Mouse (Mus musculus) lung, adult 10 weeks (tissue): ENCODE data around the gene Sirt5. TPM values are rescaled to one million over a fixed set of nuclear protein-coding genes. Genes with fewer than 3 reads are reported as not detected.

Experiments
- polyA plus RNA-seq: library from polyadenylated mRNA; stranded (reverse); fragments of 350-450 nt; fragmentation: Illumina TruSeq; extraction: RNeasy Lipid Tissue Mini Kit (QIAGEN cat#74804); gene quantifications from one replicate; pipeline ENCODE4 v1.2.3, GENCODE M21; 2014; ENCODE audit warnings: low read depth, low replicate concordance; ENCODE audit not compliant: insufficient read depth

The Sirt5 gene
- 9.8 TPM for polyA plus RNA-seq

DNA sequence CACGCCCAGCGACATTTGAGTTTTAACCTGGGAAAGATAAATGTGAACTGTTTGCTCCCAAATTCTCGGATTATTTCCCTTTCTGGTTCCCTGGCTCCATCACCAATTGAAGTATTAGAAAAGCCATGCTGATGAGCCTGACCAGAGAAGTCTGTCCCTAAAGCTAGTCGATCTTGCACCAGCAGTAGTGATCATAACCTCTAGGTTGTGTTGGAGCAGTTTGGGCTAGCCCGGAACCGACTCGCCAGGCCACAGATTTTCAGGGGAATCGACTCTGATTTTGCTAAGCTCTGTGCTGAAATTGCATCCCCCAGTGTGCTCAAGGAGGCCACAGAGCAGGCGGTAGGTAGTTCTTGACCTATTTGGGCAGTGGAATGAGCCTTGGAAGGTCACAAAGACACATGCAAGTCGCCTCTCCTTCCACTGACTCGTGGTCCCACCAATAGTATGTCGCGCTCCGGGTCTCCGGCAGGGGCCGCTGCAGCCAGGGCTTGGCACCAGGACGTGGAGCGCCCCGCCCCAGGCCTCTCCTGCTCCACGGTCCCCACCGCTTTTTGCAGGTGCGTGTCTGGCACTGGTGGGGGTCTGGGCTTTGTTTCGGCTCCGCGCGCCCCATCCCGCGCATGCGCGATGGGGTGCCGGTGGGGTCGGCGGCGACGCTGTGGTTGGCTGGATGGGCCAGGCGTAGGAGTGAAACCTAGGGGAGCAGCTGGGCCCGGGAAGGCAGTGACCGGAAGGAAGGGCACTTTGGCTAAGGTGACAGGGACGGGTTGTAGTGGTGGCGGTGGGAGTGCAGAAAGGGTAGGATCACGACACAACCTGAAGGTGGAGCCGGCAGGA, at the start of gene Sirt5:
Sirt5 (plus strand) TSS at position 512 of the 840 bp plus-strand sequence.

DNA sequence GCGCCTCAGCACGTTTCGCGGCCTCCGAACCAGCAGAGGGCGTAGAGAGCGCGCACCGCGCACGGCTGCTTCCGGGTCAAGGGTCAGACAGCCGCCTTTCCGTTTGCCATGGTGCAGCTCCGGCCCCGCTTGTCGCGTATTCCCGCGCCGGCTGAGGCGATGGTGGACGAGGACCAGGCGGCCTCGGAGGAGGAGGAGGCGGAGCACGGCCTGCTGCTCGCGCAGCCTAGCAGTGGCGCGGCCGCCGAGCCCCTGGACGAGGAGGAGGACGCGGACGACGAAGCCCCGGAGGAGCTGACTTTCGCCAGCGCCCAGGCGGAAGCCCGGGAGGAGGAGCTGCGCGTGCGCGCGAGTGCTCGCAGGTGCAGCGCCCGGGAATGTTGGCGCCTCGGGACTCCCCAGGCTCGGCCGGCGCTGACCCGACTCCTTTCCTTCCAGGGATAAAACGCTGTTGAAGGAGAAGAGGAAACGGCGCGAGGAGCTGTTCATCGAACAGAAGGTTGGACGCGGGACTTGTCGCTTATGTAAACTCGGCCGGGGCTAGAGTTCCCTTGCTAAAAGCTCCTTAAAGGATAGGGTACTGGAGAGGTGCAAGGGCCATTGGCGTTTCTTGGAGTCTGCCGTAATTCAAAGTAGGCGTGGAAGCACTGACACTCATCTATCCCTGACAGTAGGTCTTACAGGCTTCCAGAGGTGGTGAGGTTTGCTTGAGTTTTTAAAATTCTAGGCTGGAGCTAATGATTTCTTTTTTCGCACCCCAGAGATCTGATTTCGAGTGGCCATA, 33.2 kb downstream of the Sirt5 start, which contains the start of gene Nol7:
Nol7 (plus strand) TSS at position 94 of the 784 bp plus-strand sequence.

Other genes starting within 250 kb of the Sirt5 start
- 9.5 TPM for gene Tbc1d7, start 194.0 kb upstream of the Sirt5 start, polyA plus RNA-seq
- 4.8 TPM for gene Gfod1, start 61.3 kb upstream of the Sirt5 start, polyA plus RNA-seq
- 103 TPM for gene Nol7, start 32.9 kb downstream of the Sirt5 start, polyA plus RNA-seq
- 24.9 TPM for gene Ranbp9, start 115.8 kb downstream of the Sirt5 start, polyA plus RNA-seq
- gene Mcur1, start 194.7 kb downstream of the Sirt5 start, polyA plus RNA-seq = 12.9 TPM